Mouse (Mus musculus) limb, embryonic 14.5 days (tissue): ENCODE data around the gene Rsbn1. TPM values are rescaled to one million over a fixed set of nuclear protein-coding genes. Genes with fewer than 3 reads are reported as not detected.

Source experiments
- ATAC-seq: fragments of 200-750 bp; cut with Nextera tagmentation; 2 replicates; pipeline ENCODE4 v1.8.0; 2017; ENCODE audit warnings: low read depth, moderate number of reproducible peaks, moderate TSS enrichment; ENCODE audit not compliant: low FRiP score
- DNase-seq: peaks from one replicate; pipeline ENCODE4 v3.0.0-alpha.2; 2015; ENCODE audit warnings: low spot score
- H3K27ac ChIP-seq: fragments of 300-500 bp; sonication (generic); replicated peaks from 2 replicates; pipeline ENCODE4 v1.5.1; 2014; ENCODE audit warnings: low read depth, mild to moderate bottlenecking, low read length, moderate library complexity, mixed read lengths
- H3K27me3 ChIP-seq: fragments of 300-500 bp; sonication (generic); 2 replicates; pipeline ENCODE4 v1.6.1; 2014; ENCODE audit warnings: low read length, mixed read lengths; ENCODE audit not compliant: control insufficient read depth, insufficient read depth
- H3K36me3 ChIP-seq: fragments of 300-500 bp; sonication (generic); 2 replicates; pipeline ENCODE4 v1.6.1; 2014; ENCODE audit warnings: mild to moderate bottlenecking, low read length, moderate library complexity, mixed read lengths; ENCODE audit not compliant: control insufficient read depth, insufficient read depth
- H3K4me1 ChIP-seq: fragments of 300-500 bp; sonication (generic); 2 replicates; pipeline ENCODE4 v1.6.1; 2014; ENCODE audit warnings: antibody characterized with exemption, low read length, mixed read lengths; ENCODE audit not compliant: control insufficient read depth, insufficient read depth
- H3K4me2 ChIP-seq: fragments of 300-500 bp; sonication (generic); replicated peaks from 2 replicates; pipeline ENCODE4 v1.6.1; 2014; ENCODE audit warnings: low read depth, mild to moderate bottlenecking, low read length, moderate library complexity; ENCODE audit not compliant: severe bottlenecking
- H3K4me3 ChIP-seq: fragments of 300-500 bp; sonication (generic); replicated peaks from 2 replicates; pipeline ENCODE4 v1.5.1; 2014; ENCODE audit warnings: low read length
- H3K9ac ChIP-seq: fragments of 300-500 bp; sonication (generic); 2 replicates; pipeline ENCODE4 v1.6.1; 2014; ENCODE audit warnings: mild to moderate bottlenecking, low read depth, low read length, moderate library complexity; ENCODE audit not compliant: severe bottlenecking
- H3K9me3 ChIP-seq: fragments of 300-500 bp; sonication (generic); 2 replicates; pipeline ENCODE4 v1.6.1; 2016; ENCODE audit warnings: low read length; ENCODE audit not compliant: control insufficient read depth
- POLR2A ChIP-seq: fragments of 200-500 bp; IDR thresholded peaks from 2 replicates; pipeline ENCODE4 v1.8.0; 2012; ENCODE audit warnings: inconsistent platforms, mild to moderate bottlenecking, moderate library complexity, borderline replicate concordance; ENCODE audit not compliant: insufficient read depth, insufficient read length; ENCODE audit errors: extremely low read depth
- WGBS: fragments of 180-500 bp; shearing (Covaris S2); extraction: QIAGEN DNeasy Blood & Tissue Kit; methylation state at CpG from one replicate; pipeline ENCODE4 v1.1.7; 2014; 5-methylcytosine and 5-hydroxymethylcytosine counted together
- polyA plus RNA-seq, 2 experiments: library from polyadenylated mRNA; depleted of rRNA in 1 of 2; stranded (reverse) in 1 of 2; unstranded in 1 of 2; fragments of >200 nt; fragmentation: Nextera tagmentation in 1 of 2; extraction: Ambion mirVana in 1 of 2; gene quantifications; 2 replicates each; pipeline versions ENCODE4 v1.2.1 to v1.2.3; 2012 to 2014

The Rsbn1 gene
- polyA plus RNA-seq, 2 experiments, result 11.0 to 12.2 TPM

DNA sequence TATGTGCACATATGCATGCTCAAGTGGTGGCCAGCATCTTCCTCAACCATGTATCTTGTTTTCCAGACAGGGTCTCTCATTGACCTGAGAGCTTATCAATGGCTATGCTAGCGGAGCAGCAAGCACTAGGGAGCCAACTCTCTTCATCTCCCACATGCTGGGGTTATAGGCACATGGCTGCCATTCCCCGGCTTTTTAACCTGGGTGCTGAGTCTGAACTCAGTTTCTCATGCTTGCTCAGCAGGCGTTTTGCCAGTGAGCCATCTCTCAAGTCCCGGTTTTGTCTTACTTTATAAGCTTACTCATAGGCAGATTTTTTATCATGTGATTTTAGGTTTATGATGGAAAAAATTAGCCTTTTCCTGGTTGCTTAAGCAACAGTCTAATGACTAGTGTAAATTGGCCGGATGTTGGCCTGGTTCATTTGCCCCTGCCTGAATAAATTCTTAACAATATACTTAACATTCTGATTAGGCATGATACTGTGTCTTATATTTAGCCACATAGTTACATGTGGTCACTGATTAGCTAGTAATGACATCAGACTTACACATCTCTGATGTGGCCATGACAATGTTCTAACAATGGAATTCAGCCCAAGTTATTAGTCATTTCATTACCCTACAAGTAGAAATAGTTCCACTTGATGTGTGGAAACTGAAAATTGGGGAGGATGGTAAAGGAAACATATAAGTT lies 6.4 kb upstream of the Rsbn1 start:
- no peak for TF ChIP-seq POLR2A
- DNase-seq (no peak), ATAC-seq (no peak)
- Histone ChIP-seq H3K4me3 (no peak overlapping the region), H3K27me3 (no peaks in the 10 kb centered on the region), H3K36me3 (no peaks in the 10 kb centered on the region), H3K4me2 (no peak overlapping the region), H3K4me1 (no peaks in the 10 kb centered on the region), H3K9ac (no peak overlapping the region), H3K27ac (no peak overlapping the region), H3K9me3 (no peaks in the 10 kb centered on the region)
- 66% methylated on average over 5 of the region's 5 CpGs for WGBS

DNA sequence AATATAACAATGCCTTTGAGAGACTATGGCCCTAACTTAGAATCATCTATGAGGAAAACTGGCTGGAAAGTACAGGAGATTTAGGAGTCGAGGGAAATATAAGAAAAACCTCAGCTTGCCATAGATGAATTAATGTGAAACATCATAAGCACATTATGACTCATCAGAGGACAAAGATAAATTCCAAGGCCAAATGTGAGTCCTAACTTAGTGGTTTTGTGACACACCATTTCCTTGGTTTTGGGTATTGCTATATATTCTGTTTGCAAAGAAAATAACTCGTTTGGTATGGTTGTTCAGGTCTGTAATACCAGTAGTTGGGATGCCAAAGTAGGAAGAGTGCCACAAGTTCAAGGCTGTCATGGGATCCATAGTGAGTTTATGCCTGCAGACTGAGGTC lies 5.1 kb upstream of the Rsbn1 start:
- no peak overlapping the region for H3K27ac ChIP-seq
- WGBS, result 55% methylated on average over 2 of the region's 2 CpGs
- no peaks in the 10 kb centered on the region for H3K9me3 ChIP-seq
- DNase-seq, result no peak
- ATAC-seq, result no peak
- no peak overlapping the region for H3K9ac ChIP-seq
- H3K36me3 ChIP-seq, result no peaks in the 10 kb centered on the region
- H3K27me3 ChIP-seq, result no peaks in the 10 kb centered on the region
- H3K4me1 ChIP-seq, result no peaks in the 10 kb centered on the region
- H3K4me2 ChIP-seq, result no peak overlapping the region
- TF ChIP-seq POLR2A, result no peak
- no peak overlapping the region for H3K4me3 ChIP-seq

DNA sequence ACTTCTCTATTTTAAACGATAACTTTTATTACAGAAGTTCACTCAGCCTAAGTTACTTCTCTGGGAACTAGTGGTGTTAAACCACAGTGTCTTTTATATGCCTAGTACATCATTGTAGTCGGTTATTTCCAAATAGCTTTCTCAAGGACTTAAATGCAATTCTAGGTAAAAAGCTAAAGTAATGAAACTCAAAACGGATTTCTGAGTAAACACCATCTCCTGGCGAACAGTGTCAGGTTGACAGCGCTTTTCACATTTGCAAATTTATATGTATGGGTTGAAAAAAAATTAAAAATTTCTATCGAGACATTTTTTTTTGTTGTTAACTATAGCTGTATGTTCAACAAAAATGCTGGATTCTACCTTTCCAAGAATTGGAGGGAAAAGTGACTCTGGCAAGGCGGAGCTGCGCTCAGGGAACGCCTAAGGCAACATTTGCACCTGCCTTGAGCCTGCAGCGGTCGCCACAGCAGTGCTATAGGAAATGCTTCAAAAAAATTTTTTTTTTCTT lies 414 bp upstream of the Rsbn1 start:
- no peaks in the 10 kb centered on the region for H3K9me3 ChIP-seq
- peaks cover 11% of the 10 kb centered on the region for H3K4me1 ChIP-seq
- TF ChIP-seq POLR2A, result no peak
- no peaks in the 10 kb centered on the region for H3K36me3 ChIP-seq
- ATAC-seq, result no peak
- DNase-seq, result peak; percentile 31
- H3K4me2 ChIP-seq, result peak overlapping the region; percentile 75
- peak overlapping the region; percentile 97 for H3K4me3 ChIP-seq
- 6% methylated on average over 11 of the region's 11 CpGs for WGBS
- peak overlapping the region; percentile 55 for H3K9ac ChIP-seq
- no peaks in the 10 kb centered on the region for H3K27me3 ChIP-seq
- peak overlapping the region; percentile 84 for H3K27ac ChIP-seq

DNA sequence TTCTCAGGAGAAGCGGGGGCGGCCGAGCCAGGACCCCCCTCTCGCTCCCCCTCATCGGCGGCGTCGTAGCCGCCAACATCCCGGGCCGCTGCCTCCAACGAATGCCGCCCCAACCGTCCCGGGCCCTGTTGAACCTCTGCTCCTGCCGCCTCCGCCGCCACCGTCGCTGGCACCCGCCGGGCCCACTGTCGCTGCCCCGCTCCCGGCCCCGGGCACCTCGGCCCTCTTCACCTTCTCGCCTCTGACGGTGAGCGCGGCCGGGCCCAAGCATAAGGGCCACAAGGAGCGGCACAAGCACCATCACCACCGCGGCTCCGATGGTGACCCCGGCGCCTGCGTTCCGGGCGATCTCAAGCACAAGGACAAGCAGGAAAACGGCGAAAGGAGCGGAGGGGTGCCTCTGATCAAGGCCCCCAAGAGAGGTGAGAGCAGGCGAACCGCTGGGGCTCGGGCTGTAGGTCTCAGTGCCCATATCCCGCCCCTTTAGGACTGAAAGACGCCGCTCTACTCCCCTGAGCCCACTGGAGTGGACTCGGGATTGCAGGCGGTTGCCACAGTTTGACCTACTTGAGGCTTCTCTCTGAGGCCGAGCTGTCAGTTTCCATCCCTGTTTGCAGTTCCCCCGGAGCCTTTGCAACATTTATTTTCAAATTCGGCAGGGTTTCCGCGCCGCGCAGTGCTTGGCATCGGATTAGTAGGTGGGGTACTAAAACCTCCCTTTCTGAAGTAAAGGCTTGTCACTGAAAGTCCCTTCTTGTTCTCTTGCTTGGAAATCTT lies 1.0 kb downstream of the Rsbn1 start:
- WGBS, result 2% methylated on average over 36 of the region's 60 CpGs
- ATAC-seq (peak; percentile 19), DNase-seq (peak; percentile 41)
- peak overlapping the region; percentile 93 for H3K9ac ChIP-seq
- no peak for TF ChIP-seq POLR2A
- H3K36me3 ChIP-seq, result no peaks in the 10 kb centered on the region
- peak overlapping the region; percentile 75 for H3K4me2 ChIP-seq
- peaks cover 11% of the 10 kb centered on the region for H3K4me1 ChIP-seq
- peak overlapping the region; percentile 97 for H3K4me3 ChIP-seq
- H3K27me3 ChIP-seq, result no peaks in the 10 kb centered on the region
- peak overlapping the region; percentile 94 for H3K27ac ChIP-seq
- H3K9me3 ChIP-seq, result no peaks in the 10 kb centered on the region

DNA sequence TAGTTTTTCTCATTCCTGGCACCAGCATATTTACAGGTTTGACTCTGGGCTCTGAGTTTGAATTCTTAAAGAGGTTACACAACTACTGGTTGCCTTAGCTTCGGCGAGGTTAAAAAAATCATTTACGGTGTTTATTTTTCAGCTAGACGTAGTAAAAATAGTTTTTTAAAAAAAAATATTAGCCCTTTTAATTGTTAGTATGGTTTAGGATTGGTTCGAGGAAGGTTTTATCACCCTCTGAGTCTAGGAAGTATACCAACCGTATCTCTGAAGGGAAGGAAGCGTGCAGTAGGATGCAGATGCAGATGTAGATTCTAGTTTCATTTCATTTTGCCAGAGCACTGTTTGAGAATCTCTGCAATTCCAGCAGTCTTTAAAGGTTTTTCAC lies 1.6 kb downstream of the Rsbn1 start:
- peak overlapping the region; percentile 93 for H3K9ac ChIP-seq
- H3K4me1 ChIP-seq, result peaks cover 11% of the 10 kb centered on the region
- peak overlapping the region; percentile 94; the same call in 1 of the 2 replicates for H3K27ac ChIP-seq
- H3K27me3 ChIP-seq, result no peaks in the 10 kb centered on the region
- peak overlapping the region; percentile 97 for H3K4me3 ChIP-seq
- 3% methylated on average over 7 of the region's 7 CpGs for WGBS
- DNase-seq (no peak), ATAC-seq (no peak)
- peak overlapping the region; percentile 75 for H3K4me2 ChIP-seq
- H3K36me3 ChIP-seq, result no peaks in the 10 kb centered on the region
- no peak for TF ChIP-seq POLR2A
- no peaks in the 10 kb centered on the region for H3K9me3 ChIP-seq
